Mouse (Mus musculus) thymus, adult 2 months (tissue): ENCODE data around the gene Psmb3.

Experiments
- CTCF ChIP-seq: fragments of 200-500 bp; IDR thresholded peaks from 2 replicates; pipeline ENCODE4 v1.5.1; 2012; ENCODE audit warnings: mild to moderate bottlenecking, control low read depth, low read length, moderate library complexity, borderline replicate concordance; ENCODE audit not compliant: control insufficient read depth, poor library complexity, insufficient read depth; ENCODE audit errors: extremely low read depth
- POLR2A ChIP-seq: fragments of 200-500 bp; IDR thresholded peaks from 2 replicates; pipeline ENCODE4 v1.6.1; 2012; ENCODE audit warnings: mild to moderate bottlenecking, low read length, control low read depth, moderate library complexity; ENCODE audit not compliant: control insufficient read depth, poor library complexity, insufficient read depth; ENCODE audit errors: extremely low read depth

DNA sequence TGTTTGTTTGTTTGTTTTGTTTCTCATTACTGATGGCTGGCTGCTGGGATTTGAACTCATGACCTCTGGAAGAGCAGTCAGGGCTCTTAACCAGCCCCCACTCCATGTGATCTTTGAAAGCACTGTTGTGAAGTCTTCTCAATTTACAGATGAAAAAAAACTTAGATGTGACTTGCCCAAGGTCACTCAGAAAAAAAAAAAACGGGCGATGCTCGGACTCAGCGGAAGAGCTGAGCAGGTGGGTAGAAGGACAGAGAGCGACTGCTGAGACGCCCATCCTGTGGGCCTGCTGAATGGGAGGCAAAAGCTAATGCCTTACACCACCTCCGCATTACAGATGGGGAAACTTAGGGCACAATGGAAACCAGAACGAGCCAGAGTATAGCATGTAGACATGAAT is 6.5 kb upstream of the Psmb3 start:
- no peak for TF ChIP-seq CTCF
- TF ChIP-seq POLR2A = no peak
